Mouse (Mus musculus): ENCODE results near the gene Pkd1l2. TPM values are rescaled to one million over a fixed set of nuclear protein-coding genes. Genes with fewer than 3 reads are reported as not detected.
A peak's percentile ranks its signal among the peaks of the same experiment; 100 is the strongest.

The Pkd1l2 gene
- polyA plus RNA-seq, 1 experiment from 2014 or later = not detected

GRCm38 (mm10) chr8:117031476-117031875 lies 50.8 kb downstream of the Pkd1l2 start:
- ATAC-seq (ENCODE audit: insufficient read depth) = no peak
- Histone ChIP-seq H3K4me3 (replicated peaks) (no peak overlapping the region), H3K4me2 (no peak overlapping the region), H3K27me3 (no peaks in the 10 kb centered on the region), H3K36me3 (replicated peaks) (no peaks in the 10 kb centered on the region), H3K4me1 (replicated peaks) (no peaks in the 10 kb centered on the region; the same call in 1 of the 2 replicates), H3K9me3 (replicated peaks) (no peaks in the 10 kb centered on the region), H3K9ac (no peak overlapping the region), H3K27ac (replicated peaks) (no peak overlapping the region)
- WGBS (ENCODE audit: insufficient replicate concordance) = 46% methylated on average over 6 of the region's 6 CpGs

DNA sequence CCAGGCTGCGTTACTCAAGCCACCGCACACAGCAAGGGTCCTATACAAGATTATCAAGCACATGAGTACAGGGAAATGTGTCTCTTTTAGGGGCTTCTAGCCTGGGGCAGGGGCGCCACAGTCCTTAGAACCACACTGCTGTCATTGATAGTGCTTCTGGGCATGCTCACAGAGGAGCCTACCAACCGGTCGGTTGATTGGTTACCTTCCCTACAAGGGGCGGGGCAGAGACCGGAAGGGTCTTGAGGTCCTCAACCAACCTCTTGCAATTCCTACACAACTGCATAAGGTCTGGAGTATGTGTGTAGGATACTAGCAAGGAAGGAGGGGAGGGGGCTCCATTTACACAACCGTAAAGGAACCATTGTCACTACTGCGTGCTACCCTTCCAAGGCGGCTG lies 53.6 kb downstream of the Pkd1l2 start:
- ATAC-seq (ENCODE audit: insufficient read depth) = no peak

GRCm38 (mm10) chr8:117027601-117028000 lies 54.6 kb downstream of the Pkd1l2 start:
- no peak overlapping the region for H3K9ac ChIP-seq
- H3K36me3 ChIP-seq (replicated peaks) = no peaks in the 10 kb centered on the region
- no peaks in the 10 kb centered on the region for H3K27me3 ChIP-seq
- H3K4me3 ChIP-seq (replicated peaks) = no peak overlapping the region
- H3K9me3 ChIP-seq (replicated peaks) = no peaks in the 10 kb centered on the region
- WGBS (ENCODE audit: insufficient replicate concordance) = 62% methylated on average over 5 of the region's 5 CpGs
- H3K4me1 ChIP-seq (replicated peaks) = no peaks in the 10 kb centered on the region
- no peak overlapping the region for H3K4me2 ChIP-seq
- ATAC-seq (ENCODE audit: insufficient read depth) = no peak
- H3K27ac ChIP-seq (replicated peaks) = no peak overlapping the region

More for the DNA sequence above, 53.6 kb downstream of the Pkd1l2 start:
- Histone ChIP-seq H3K27ac (replicated peaks) (no peak overlapping the region), H3K36me3 (replicated peaks) (no peaks in the 10 kb centered on the region), H3K4me3 (replicated peaks) (no peak overlapping the region), H3K9me3 (replicated peaks) (no peaks in the 10 kb centered on the region), H3K4me2 (no peak overlapping the region), H3K4me1 (replicated peaks) (no peaks in the 10 kb centered on the region; the same call in 1 of the 2 replicates), H3K27me3 (no peaks in the 10 kb centered on the region), H3K9ac (no peak overlapping the region)
- 87% methylated on average over 10 of the region's 10 CpGs for WGBS (ENCODE audit: insufficient replicate concordance)

GRCm38 (mm10) chr8:117022297-117022993 lies 59.8 kb downstream of the Pkd1l2 start:
- Histone ChIP-seq H3K4me1 (replicated peaks) (no peaks in the 10 kb centered on the region), H3K27ac (replicated peaks) (no peak overlapping the region), H3K27me3 (no peaks in the 10 kb centered on the region), H3K36me3 (replicated peaks) (no peaks in the 10 kb centered on the region), H3K4me2 (no peak overlapping the region), H3K9ac (no peak overlapping the region), H3K4me3 (replicated peaks) (no peak overlapping the region), H3K9me3 (replicated peaks) (no peaks in the 10 kb centered on the region)
- 57% methylated on average over 1 of the region's 1 CpGs for WGBS (ENCODE audit: insufficient replicate concordance)
- ATAC-seq (ENCODE audit: insufficient read depth) = no peak

- 73% methylated on average over 18 of the region's 18 CpGs for WGBS (ENCODE audit: insufficient replicate concordance)
- H3K27me3 ChIP-seq = no peaks in the 10 kb centered on the region
Measured at GRCm38 (mm10) chr8:117019323-117020275, 62.6 kb downstream of the Pkd1l2 start.

DNA sequence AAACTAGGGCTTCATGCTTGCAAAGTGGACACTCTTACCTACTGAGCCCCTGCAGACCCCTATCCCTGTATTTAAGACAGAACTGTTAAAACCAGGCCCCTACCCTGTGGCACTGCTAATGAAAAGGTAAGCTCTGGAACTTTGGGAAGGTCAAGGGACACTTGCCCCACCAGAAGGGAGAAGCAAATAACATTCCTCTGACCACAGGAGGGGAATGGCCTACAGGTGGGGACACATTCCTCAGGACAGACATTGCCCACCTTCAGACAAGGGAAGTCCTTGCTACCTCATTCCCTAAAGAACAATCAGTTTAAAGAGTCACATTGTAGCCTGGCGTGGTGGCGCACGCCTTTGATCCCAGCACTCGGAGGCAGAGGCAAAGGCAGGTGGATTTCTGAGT lies 64.4 kb downstream of the Pkd1l2 start:
- no peak overlapping the region for H3K4me2 ChIP-seq
- ATAC-seq (ENCODE audit: insufficient read depth) = no peak
- no peak overlapping the region for H3K27ac ChIP-seq (replicated peaks)
- H3K9me3 ChIP-seq (replicated peaks) = no peaks in the 10 kb centered on the region
- no peaks in the 10 kb centered on the region for H3K27me3 ChIP-seq
- no peak overlapping the region for H3K4me3 ChIP-seq (replicated peaks)
- 79% methylated on average over 4 of the region's 4 CpGs for WGBS (ENCODE audit: insufficient replicate concordance)
- H3K36me3 ChIP-seq (replicated peaks) = no peaks in the 10 kb centered on the region
- H3K4me1 ChIP-seq (replicated peaks) = no peaks in the 10 kb centered on the region
- H3K9ac ChIP-seq = no peak overlapping the region

More at GRCm38 (mm10) chr8:117019323-117020275, 62.6 kb downstream of the Pkd1l2 start:
- ATAC-seq (ENCODE audit: insufficient read depth) = no peak
- H3K4me2 ChIP-seq = no peak overlapping the region
- no peaks in the 10 kb centered on the region for H3K36me3 ChIP-seq (replicated peaks)
- no peak overlapping the region for H3K27ac ChIP-seq (replicated peaks)
- H3K4me1 ChIP-seq (replicated peaks) = no peaks in the 10 kb centered on the region
- H3K9me3 ChIP-seq (replicated peaks) = no peaks in the 10 kb centered on the region
- H3K9ac ChIP-seq = no peak overlapping the region
- H3K4me3 ChIP-seq (replicated peaks) = no peak overlapping the region

DNA sequence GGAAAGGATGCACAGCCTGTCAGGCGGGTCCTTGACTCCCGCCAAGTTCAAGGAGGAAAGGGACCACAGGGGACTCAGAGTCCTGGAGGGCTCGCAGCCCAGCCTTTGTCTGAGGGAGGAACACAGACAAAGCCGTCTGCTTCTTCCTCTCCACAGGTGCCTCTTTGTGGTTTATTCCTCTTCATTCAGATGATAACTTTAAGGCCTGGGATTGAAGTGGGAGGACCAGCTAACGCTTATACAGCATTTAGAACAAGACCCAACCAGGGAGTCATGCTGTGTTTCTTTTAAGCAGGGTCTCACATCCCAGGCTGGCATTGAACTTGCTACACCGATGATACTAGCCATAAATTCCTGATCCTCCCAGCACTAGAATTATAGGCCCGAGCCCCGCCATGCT lies 65.2 kb downstream of the Pkd1l2 start:
- ATAC-seq (ENCODE audit: insufficient read depth) = no peak
- H3K4me2 ChIP-seq = no peak overlapping the region
- H3K4me3 ChIP-seq (replicated peaks) = no peak overlapping the region
- no peaks in the 10 kb centered on the region for H3K9me3 ChIP-seq (replicated peaks)
- H3K4me1 ChIP-seq (replicated peaks) = no peaks in the 10 kb centered on the region
- 54% methylated on average over 8 of the region's 8 CpGs for WGBS (ENCODE audit: insufficient replicate concordance)
- H3K27me3 ChIP-seq = no peaks in the 10 kb centered on the region
- H3K9ac ChIP-seq = no peak overlapping the region
- H3K27ac ChIP-seq (replicated peaks) = no peak overlapping the region
- no peaks in the 10 kb centered on the region for H3K36me3 ChIP-seq (replicated peaks)

DNA sequence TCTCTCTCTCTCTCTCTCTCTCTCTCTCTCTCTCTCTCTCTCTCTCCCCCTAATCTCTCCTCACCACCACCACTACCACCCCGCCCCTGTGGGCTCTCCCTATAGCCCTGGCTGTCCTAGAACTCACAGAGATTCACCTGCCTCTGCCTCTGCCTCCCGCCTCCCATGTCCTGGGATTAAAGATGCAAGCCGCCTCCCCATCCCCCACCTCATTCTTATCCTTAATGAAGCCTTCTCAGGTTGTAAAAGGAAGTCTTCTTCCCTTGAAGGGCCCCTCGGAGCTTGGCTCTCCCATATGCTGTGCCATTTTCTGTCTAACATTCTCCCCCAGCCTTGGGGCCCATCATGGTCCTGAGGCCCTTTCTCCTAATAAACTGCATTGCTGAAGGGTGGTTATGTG lies 66.6 kb downstream of the Pkd1l2 start:
- no peak for ATAC-seq (ENCODE audit: insufficient read depth)
- no peaks in the 10 kb centered on the region for H3K27me3 ChIP-seq
- H3K9me3 ChIP-seq (replicated peaks) = no peaks in the 10 kb centered on the region
- no peak overlapping the region for H3K9ac ChIP-seq
- H3K27ac ChIP-seq (replicated peaks) = no peak overlapping the region
- H3K4me1 ChIP-seq (replicated peaks) = no peaks in the 10 kb centered on the region
- no peak overlapping the region for H3K4me3 ChIP-seq (replicated peaks)
- no peak overlapping the region for H3K4me2 ChIP-seq
- 46% methylated on average over 4 of the region's 4 CpGs for WGBS (ENCODE audit: insufficient replicate concordance)
- no peaks in the 10 kb centered on the region for H3K36me3 ChIP-seq (replicated peaks)

- WGBS (ENCODE audit: insufficient replicate concordance) = 76% methylated on average over 9 of the region's 9 CpGs
- H3K4me2 ChIP-seq = no peak overlapping the region
- no peak for ATAC-seq (ENCODE audit: insufficient read depth)
Measured at GRCm38 (mm10) chr8:117011366-117011765, 70.9 kb downstream of the Pkd1l2 start.

DNA sequence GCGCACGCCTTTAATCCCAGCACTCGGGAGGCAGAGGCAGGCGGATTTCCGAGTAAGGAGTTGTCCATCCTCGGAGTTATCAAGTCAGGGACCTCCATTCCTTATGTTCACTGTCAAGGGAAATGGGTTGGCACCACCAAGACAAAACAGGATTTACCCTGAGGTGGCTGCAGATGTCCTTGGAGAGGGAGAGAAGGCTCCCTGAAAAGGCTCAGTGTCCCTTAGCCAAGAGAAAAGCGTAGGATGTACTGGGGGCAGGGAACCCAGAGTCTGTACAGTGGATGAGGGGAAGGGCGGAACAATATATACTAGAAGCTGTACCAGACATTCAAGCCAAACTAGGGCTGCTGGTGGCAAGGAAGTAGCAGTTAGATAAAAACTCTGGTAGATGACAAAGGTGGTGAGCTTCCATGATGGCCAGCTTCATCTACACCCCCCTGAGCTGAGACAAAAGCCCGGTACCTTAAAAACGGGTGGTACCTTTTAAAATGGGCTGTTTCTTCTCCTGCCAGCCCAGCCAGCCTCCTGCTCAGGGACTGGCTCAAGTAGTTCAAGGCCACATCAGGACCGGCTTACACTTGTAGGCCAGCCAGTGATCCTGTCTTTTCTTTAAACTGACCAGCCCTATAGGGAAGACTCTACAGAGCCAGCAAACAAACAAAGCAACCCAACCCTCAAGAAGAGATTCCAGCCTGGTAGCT lies 88.1 kb downstream of the Pkd1l2 start:
- H3K9ac ChIP-seq = no peak overlapping the region
- no peaks in the 10 kb centered on the region for H3K36me3 ChIP-seq (replicated peaks)
- H3K4me1 ChIP-seq (replicated peaks) = peaks cover 29% of the 10 kb centered on the region
- H3K4me3 ChIP-seq (replicated peaks) = peak overlapping the region; percentile 66
- H3K27ac ChIP-seq (replicated peaks) = no peak overlapping the region
- ATAC-seq (ENCODE audit: insufficient read depth) = no peak
- WGBS (ENCODE audit: insufficient replicate concordance) = 48% methylated on average over 11 of the region's 11 CpGs
- no peaks in the 10 kb centered on the region for H3K9me3 ChIP-seq (replicated peaks)
- H3K4me2 ChIP-seq = peak overlapping the region; percentile 92
- H3K27me3 ChIP-seq = peaks cover 13% of the 10 kb centered on the region

More at GRCm38 (mm10) chr8:117011366-117011765, 70.9 kb downstream of the Pkd1l2 start:
- H3K9me3 ChIP-seq (replicated peaks) = no peaks in the 10 kb centered on the region
- H3K4me1 ChIP-seq (replicated peaks) = no peaks in the 10 kb centered on the region
- no peak overlapping the region for H3K4me3 ChIP-seq (replicated peaks)
- H3K27me3 ChIP-seq = no peaks in the 10 kb centered on the region
- no peak overlapping the region for H3K9ac ChIP-seq
- H3K27ac ChIP-seq (replicated peaks) = no peak overlapping the region
- H3K36me3 ChIP-seq (replicated peaks) = no peaks in the 10 kb centered on the region
